Mouse (Mus musculus): ENCODE measurements around the gene Zfp369. TPM values are rescaled to one million over a fixed set of nuclear protein-coding genes. Genes with fewer than 3 reads are reported as not detected.
"Not testable (repeated sequence)": the region's sequence is repeated elsewhere in the genome, so short reads cannot be mapped to it uniquely, and the experiment has no call there.

The Zfp369 gene
- total RNA-seq (2021): 10 to 100 TPM; 18.4 to 19.9 TPM
- long read RNA-seq, experiment 1, partial matches to known transcripts: 0 of 1 reads
- long read RNA-seq, experiment 1, other reads (novel, unspliced or antisense): 1 of 1 reads
- long read RNA-seq, experiment 2: 0 reads

DNA sequence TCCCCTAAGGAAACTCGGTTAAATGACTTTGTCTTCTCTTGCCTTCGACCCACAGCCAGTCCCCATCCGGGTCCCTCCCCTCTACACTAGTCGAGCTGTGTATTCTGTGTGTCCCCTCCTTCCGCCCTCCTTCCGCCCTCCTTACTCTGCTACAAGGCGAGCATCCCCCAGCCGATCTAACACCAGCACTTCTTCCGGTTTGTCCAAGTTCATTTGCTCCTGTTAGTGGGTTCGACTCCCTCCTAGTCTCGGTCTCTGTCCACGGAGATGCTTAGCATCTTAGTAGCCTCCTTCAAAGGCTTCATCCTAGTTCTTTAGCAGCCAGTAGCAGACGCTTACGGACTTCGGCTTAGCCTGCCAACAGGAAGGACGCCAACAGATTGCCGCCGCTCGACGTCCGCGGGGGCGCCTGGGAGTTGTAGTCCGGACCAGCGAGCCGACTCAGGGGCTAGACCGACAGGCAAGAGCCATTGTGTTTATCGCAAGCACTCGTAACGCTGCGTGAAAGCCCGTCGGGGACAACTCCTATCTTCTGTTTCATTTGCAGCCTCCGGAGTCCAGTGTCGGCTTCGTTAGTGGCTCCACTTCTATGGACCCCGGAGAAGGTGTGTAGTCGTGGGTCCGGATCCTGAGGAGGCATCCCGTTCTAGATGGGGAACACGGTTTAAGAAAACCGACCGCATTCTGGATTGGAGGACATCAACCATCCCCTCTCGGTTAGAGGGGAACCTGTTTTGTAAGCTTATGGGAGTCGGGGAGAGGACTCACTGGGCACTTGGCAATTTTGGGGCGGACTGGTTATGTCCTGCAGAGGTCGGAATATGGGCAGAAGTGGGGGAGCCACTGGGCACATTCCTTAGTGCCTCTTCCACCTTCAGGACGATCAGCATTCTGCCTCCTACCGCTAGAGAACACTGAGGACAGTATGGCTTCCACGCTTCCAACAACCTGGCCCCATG, at the start of gene Zfp369:
TSS of gene Zfp369 (plus strand) at position 432 of the 959 bp plus-strand sequence.
- DNase-seq (ENCODE audit: low spot score in 2 of 2): peak; percentile 83 to 95

- DNase-seq (ENCODE audit: low spot score in 2 of 2): no peak
These were observed 41.4 kb upstream of the Zfp369 start for GRCm38 (mm10) chr13:65237211-65237610.

DNA sequence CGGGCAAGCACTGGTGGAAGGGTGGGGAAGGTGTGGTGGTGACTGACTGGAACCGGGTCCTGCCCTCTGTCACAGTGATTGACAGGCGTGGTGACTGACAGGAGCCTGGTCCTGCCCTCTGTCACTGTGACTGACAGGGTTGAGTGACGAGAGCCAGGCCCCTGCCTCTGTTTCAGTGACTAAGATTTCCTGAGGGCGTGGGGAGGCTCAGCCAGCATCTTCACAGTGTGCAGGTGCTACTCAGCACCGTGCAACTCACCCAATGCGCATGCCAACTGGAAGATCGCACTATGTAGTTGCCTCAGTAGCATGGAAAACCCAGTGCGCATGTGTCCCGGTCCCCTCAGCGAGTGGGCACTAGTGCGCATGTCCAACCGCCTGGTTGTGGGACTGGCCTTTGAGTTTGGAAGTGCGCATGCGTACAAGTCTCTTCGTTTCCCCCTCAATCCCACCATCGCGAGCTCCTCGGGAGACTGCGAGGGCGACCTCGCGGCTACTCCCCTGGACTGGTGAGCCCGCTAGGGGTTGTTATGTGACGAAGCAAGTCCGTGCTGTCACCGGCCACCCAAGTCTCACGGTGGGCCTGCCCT, 38.0 kb upstream of the Zfp369 start:
- peak; percentile 90 to 95 for DNase-seq (ENCODE audit: low spot score in 2 of 2)

GRCm38 (mm10) chr13:65241099-65241626, 37.5 kb upstream of the Zfp369 start:
- peak; percentile 90 to 95 for DNase-seq (ENCODE audit: low spot score in 2 of 2)

- peak in 1 of 2 experiments; percentile 19 for DNase-seq (ENCODE audit: low spot score in 2 of 2)
These were observed 36.8 kb upstream of the Zfp369 start for GRCm38 (mm10) chr13:65241627-65242318.

DNA sequence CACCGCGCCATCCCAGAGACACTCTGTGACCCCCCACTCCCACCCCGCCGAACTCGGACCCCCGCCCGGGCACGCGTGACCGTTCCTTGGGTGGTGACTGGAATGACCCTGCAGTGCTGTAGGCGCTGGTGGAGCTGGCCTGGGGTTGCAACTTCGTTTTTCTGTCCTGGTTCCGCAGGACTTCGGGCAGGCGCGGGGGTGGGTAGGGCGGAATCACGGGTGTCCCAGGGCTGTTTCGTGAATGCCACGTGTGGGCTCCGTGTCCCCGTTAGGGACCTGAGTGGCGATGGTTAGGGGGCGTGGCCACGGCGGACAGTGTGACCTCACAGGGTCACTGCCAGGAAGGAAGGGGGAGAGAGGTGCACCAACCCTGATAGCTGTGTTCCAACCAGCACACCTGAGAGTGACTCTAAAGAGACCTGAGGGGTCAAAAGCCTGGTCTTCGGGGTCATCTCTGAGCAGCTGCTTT, 36.3 kb upstream of the Zfp369 start:
- DNase-seq (ENCODE audit: low spot score in 2 of 2): no peak

DNA sequence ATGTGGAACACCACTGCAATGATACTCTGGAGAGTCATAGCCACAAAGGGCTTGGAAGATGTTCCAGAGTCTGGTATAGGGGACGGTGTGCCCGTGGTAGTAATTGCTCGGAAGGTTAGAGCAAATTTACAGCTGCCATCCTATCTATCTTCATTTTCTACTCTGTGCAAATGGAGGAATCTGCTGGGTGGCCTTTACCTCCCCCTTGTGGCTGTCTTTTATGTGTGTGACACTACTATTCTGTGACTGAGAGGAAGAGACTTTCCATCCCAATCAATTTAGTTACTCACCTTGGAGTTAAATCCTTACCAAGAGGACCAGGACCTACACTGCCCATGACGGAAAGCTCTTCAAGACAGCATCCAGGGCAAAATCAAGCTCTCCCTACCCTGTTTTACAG, 35.3 kb upstream of the Zfp369 start:
- DNase-seq (ENCODE audit: low spot score in 2 of 2): no peak

DNA sequence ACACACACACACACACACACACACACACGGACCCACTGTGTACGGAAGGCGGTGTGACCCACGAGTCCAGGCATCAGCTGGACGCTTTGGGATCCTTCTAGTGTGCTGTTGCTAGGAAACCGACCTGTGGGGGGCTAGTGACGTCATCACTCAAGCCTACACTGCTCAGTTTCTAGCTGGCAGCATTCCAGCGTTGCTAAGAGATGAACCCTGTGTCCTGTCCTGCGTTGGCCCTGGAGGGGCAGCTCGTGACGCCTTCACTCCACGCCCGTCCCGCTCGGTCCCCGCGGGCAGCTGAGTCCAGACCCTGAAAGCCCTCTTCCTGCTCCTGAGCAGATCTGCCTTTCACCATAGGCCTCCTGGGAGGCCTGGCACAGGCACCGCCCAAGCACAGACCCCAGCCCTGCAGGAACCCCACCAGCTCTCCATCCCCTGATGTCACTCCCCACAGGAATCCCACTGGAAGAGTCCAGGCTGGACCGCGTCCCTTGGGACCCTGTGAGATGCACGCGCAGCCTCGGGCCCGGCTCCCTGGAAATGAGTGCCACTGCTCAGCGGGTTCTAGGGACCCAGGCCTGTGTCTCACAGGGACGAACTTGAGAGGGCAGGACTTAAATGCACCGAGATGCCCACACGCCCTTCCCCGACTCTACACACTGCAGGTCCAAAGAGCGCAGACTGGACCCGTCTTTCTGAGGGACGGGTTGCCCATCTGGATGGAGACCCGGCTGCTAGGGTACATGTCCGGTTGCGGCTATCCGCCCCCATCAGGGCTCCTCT, 20.2 kb upstream of the Zfp369 start:
- DNase-seq (ENCODE audit: low spot score in 2 of 2): no peak

DNA sequence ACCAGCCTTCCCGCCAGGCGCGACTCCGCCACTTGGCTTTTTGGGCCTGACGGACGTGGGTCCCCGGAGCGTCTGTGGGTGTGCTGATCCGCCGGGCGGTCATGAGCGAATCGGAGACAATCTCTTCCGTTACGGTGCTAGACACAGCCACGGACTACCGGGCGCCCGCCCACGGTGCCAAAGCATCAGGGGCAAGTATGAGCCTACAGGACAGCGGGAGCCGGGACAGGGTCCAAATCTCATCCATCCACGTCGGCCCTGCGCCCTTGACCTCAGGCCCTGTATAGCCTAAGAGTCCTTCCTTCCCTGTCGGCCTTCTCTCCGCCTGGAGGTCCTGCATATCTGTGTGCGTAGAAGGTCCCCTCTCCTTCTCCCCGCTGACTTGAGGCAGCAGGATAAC, 19.4 kb upstream of the Zfp369 start, which contains the start of gene Gm10775:
TSS of gene Gm10775 (plus strand) at position 301 of the 400 bp plus-strand sequence.
- no peak for DNase-seq (ENCODE audit: low spot score in 2 of 2)

GRCm38 (mm10) chr13:65262086-65262485, 16.5 kb upstream of the Zfp369 start:
- DNase-seq (ENCODE audit: low spot score in 2 of 2): no peak

DNA sequence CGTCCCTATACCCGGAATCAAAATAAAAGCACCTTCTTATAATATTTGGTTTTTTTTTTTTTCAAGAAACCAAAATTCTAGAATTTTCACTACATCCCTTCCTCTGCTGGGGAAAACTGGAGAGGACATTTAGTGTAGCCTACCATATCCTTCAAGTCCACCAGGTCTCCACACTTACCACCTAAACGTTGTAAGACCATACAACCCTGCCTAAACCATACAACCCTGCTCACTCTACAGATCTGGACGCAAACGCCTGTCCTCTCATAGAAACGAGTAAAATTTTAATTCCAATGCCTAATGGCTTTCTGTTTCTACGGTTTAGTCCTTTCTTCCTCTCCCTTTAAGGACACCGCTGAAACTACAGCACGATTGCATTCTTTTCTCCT, 626 bp upstream of the Zfp369 start:
- DNase-seq (ENCODE audit: low spot score in 2 of 2): no peak

DNA sequence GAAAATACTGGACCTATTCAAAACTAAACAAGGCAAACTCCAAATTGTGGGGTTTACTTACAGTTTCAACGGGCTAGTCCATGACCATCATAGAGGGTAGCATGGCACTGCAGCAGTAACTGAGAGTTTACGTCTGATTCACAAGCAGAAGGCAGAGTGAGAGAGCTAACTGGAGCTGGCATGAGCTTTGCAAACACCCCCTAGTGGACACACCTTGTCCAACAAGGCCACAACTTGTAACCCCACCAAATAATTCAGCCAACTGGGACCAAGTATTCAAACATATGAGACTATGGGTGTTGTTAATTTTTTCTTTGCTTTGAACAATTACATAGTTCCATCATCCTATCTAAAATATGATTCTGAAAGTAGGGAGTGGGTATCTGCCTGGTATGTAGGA, 8.2 kb downstream of the Zfp369 start:
- DNase-seq (ENCODE audit: low spot score in 2 of 2): no peak

DNA sequence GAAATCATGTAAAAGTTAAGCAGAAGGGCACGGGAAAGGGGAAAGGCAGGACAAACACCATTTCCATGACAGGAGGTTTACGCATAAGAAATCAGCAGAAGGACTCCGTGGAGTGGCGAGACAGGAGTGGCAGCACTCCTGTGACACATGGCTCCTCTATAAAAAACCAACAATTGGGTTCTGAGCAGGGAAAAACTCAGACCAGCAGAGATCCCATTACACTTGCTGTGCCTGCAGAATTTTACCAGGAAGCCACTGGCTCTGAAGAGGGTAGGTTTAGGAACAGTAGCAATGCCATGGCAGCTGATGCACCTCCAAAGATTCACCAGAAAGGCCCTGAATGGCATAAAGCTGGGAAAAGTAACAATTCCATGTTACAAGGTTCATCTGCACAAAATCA, 17.7 kb downstream of the Zfp369 start:
- no peak for DNase-seq (ENCODE audit: low spot score in 2 of 2)

- not testable (repeated sequence) for DNase-seq (ENCODE audit: low spot score in 2 of 2)
These were observed 32.2 kb downstream of the Zfp369 start for GRCm38 (mm10) chr13:65310849-65311248.

DNA sequence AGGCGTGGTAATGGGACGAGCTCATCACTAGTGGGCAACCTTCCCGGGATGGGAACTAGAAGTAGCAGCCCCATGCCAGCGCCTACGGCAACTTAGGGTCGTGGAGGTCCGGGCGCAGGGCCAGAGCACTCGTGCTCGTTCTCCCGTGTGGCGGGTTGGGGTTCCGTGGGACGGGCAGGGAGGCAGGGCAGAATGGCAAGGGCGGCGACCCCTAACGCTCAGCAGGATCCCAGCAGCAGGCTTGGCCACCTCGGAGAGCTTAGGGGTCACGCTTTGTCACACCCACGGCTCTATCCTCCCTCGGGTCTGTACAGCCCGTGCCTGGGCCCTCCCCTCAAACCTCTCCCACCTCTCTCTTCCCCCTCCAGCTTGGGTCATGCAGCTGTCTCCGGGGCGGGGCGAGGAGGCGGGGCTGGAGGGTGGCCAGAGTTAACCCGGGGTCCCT, 32.7 kb downstream of the Zfp369 start:
- peak in 1 of 2 experiments; percentile 10 for DNase-seq (ENCODE audit: low spot score in 2 of 2)

DNA sequence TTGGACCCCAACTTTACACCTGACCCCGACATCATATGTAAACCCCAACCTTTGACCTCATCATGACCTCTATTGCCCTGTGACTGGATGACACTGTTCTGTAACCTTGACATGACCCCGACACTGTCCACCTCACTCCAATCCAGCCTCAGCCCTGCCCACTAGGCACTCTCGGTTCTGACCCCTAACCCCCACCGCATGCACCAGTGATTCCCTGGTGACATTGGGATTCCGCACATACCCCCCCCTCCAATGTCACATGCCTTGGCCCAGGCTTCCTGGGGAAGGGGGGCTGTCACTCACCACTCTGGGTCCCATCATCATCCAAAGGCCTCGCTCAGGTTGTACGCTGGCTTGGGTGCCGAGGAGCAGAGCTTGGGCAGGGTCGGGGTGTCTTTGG, 33.2 kb downstream of the Zfp369 start:
- no peak for DNase-seq (ENCODE audit: low spot score in 2 of 2)

DNA sequence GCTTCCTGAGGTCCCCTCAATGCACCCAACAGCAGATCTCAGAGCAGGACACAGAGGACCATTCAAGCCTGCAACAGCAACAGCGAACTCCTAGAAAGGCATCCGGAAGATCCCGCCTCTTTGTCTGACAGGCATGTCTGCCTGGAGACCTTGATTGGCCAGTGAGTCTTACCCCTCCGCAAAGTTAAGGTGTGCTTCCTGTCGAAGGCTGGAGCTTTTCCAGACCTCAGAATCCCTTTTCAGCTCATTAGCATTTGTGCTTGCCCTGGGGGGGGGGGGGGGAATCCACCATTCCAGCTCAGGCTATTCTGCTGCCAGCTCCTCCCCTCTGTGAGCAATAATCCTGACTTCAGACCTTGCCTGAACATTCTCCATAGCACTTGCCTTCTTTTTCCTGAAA, 69.9 kb downstream of the Zfp369 start:
- not testable (repeated sequence) for DNase-seq (ENCODE audit: low spot score in 2 of 2)

DNA sequence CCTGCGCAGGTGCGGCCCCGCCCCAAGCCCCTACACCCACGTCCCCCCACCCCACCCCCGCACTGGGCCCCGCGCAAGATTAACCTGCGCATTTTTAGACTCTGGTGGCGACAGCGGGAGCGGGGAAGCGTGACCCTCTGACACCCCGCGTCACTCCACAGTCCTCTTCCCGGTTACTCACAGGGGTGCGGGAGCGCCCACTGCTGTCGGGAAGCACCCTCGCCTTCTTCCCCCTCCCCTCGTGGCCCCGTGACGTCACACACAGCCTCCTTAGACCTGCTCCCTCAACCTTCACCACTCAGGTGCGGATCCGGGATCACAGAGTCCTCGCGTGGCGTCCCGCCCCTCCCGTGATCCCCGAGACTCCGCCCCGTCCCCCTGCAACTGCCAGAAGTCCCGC, 73.2 kb downstream of the Zfp369 start:
- peak in 1 of 2 experiments; percentile 16 for DNase-seq (ENCODE audit: low spot score in 2 of 2)

Measured in gastrocnemius, postnatal 4 days (tissue).